Mouse (Mus musculus): ENCODE results near the gene Slc7a12.

Slc7a12 gene

DNA sequence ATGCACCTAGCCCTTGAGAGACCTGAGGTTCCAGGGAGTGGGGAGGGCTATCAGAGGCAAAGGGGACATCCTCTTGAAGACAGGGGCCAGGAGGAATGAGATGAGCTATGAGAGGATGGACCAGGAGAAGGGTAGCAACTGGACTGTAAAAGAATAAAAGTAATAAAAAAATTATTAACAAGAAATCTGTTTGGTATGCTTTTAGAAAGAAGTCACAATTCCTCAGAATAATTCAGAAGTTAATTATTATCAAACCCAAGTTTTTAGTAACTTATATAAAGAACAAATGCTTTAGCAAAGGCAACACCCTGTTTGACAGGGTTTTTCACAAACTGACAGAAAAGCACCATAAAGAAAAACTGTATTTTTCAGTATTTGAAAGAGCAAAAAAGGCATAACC lies at the start of gene Slc7a12:
Gene Slc7a12 (plus strand): TSS at position 301 of the 400 bp plus-strand sequence.
- DNase-seq (ENCODE audit: low read depth): no peak

DNA sequence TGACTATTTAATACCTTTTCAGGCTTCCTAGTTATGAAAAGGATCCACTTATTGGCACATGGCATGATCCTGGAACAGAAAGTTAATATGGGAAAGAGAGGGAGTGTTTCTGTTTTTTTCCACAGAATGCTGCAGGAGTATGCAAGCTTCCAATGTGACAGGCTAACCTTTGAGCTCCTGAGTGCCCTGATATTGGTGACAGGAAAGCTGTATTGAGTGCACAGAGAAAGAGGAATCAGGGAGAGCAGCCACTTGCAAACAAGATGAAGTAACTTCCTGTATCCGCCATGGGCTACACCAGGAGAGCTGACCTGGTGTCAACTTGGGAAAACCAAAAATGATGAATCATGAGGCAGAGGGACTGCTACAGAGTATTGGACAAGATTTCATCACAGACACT lies 48.1 kb upstream of the Slc7a12 start:
- DNase-seq (ENCODE audit: low read depth): peak; percentile 53

DNA sequence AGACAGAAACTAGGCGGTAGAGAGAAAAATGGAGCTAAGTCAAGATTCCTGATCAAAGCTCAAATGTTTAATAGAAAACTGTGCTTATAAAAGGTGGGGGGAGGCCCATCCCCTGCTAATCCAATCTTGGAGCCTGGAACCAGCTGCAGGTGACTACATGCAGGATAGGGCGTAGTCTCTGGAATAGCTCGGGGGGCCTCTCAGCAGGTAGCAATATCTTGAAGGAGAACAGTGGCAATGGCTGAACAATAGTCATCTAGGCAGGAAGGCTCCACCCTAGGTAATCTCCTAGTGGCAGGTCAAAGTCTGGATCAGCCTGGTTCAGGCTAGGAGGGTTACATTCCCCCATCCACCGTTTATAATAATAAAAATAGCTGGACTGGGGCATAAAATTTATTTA lies 34.5 kb upstream of the Slc7a12 start:
- DNase-seq (ENCODE audit: low read depth): no peak

DNA sequence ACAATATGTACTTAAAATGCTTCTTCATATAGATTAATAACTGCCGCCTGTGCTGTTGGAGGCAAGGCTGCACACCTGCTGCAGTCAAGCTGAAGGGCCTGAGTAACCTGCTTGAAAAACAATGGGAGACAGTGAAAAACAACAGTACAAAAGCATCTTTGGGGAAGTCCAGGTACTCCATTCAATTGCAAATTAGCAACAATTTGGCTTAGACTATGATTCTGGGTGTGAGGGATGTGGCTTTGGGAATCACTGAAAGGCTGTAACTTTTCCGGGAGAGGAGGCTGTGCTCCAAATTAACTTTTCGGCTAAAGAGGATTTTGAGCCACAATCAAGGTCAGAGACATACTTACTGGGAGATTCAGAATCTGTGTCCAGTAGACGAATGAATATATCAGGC lies 33.8 kb upstream of the Slc7a12 start:
- no peak for DNase-seq (ENCODE audit: low read depth)

All from 416B (cell line).